Mouse (Mus musculus) small intestine, adult 2 months (tissue): ENCODE measurements around the gene Yeats2.

Source experiments
- CTCF ChIP-seq: fragments of 200-500 bp; IDR thresholded peaks from 2 replicates; pipeline ENCODE4 v1.5.1; 2012; ENCODE audit warnings: low read depth, mild to moderate bottlenecking, control low read depth, inconsistent platforms, low read length, moderate library complexity, mixed read lengths; ENCODE audit not compliant: insufficient replicate concordance, insufficient read length; ENCODE audit errors: extremely low read depth
- POLR2A ChIP-seq: fragments of 200-500 bp; IDR thresholded peaks from 2 replicates; pipeline ENCODE4 v1.6.1; 2012; ENCODE audit warnings: low read depth, mild to moderate bottlenecking, control low read depth, inconsistent platforms, low read length, moderate library complexity

GRCm38 (mm10) chr16:20280238-20280637 is 139.4 kb downstream of the Yeats2 start:
- no peak for TF ChIP-seq CTCF
- no peak for TF ChIP-seq POLR2A
